Mouse (Mus musculus) CD8-positive naive resting alpha-beta T cell, adult 2 months (primary cell): ENCODE measurements around the gene Hps6.

Experiments
- DNase-seq, 2 experiments: peaks; one replicate each; pipeline ENCODE4 v3.0.0; 2022; ENCODE audit warnings: low read depth in 2 of 2, low spot score in 2 of 2

Gene Hps6

DNA sequence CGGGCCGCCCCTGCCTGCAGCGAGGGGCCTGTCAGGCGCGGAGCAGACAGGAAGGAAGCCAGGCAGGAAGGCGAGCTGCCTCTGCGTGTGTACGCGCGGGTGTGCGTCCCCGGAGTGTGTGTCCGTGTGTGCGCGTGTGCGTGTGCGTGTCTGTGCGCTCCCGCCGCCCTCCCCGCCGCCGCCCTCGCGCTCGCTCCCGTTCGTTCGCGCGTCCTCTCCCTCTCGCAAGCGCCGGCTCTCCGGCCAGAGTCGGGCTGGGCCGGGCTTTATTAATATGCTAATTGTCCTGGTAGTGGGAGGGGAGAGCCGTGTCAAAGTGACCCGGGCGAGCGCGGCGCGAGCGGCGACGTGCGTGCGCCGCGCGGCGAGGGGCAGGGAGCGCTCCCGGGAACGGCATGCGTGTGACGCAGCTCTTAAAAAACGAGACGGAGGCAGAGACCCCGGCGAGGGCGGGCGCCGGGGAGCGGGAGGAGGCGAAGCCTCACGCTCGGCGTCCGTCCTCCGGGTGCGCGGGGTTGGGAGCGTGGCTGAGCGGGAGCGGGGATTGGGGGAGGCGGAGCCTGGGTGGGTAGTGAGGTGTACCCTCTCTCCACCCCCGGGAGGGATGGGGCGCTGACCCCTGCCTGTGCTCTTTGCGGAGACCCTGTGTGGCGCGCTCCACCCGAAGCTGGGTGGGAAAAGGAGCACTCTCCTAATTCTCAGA is 41.8 kb downstream of the Hps6 start, which contains the start of gene Ldb1:
TSS of gene Ldb1 (minus strand) at position 222 of the 703 bp plus-strand sequence.
- DNase-seq = peak; percentile 61 to 73

GRCm38 (mm10) chr19:46045696-46046311 is 42.5 kb downstream of the Hps6 start:
- DNase-seq = peak in 1 of 2 experiments; percentile 16

DNA sequence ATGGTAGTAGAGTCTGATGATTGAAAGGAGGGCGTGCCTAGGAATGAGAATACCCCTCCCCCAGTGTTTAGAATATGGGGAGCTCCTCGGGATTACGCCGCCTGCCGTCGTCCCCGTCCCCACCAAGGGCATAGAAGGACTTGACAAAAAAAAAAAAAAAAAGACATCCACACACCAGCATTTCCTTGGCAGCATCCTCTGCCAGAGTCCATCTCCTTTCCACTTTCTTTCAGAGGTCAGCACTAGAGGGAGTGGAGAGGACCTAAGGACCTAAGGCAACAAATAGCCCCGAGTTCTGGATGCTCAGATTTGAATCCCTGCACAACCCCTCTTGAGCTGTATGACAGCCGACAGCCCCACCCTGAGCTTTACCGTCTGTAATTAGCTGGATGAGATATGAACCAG is 43.3 kb downstream of the Hps6 start:
- no peak for DNase-seq

- no peak for DNase-seq
These were observed 44.1 kb downstream of the Hps6 start for GRCm38 (mm10) chr19:46047426-46047825.

DNA sequence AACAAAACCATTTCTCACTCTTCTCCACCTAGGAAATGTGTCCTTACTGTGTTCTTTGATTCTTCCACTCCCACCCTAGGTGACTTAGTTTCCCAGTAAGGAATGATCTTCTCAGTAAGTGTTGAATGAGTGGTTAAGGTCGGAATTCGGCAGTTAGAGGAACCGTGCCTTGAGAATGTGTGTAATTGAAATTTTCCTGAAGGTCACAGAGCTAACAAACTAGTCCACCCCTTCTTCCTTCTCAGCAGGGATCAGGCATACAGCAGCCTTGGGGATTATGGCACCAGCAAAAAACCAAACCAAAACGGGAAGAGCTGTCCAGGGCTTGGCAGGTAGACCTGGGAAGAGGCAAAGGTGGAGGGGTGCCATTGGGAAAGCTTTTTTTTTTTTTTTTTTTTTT is 45.8 kb downstream of the Hps6 start:
- DNase-seq = no peak

DNA sequence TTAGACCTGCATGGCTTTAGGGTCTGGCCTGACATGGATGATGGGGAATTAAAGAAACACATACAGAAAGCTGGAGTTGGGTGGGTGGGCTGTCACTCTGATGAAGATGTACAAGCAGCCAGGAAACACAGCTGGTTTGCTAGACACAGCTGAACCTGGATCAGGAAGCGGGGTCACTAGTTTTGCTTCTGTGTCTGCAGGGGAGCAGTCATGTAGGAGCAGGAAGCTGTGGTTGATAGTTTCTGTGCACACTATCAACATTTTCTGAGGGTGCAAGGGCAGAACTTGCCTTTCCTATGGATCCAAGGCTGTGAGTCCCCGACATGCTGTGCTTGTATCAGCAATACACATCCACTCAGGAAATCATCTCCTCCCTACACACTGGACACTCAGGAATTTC is 47.2 kb downstream of the Hps6 start:
- DNase-seq = peak in 1 of 2 experiments; percentile 24
